Mouse (Mus musculus): Measurements from ENCODE around the gene H2-Aa. TPM values are rescaled to one million over a fixed set of nuclear protein-coding genes. Genes with fewer than 3 reads are reported as not detected.
A peak's percentile ranks its signal among the peaks of the same experiment; 100 is the strongest.

Gene H2-Aa
- total RNA-seq, 2 experiments from 2014 or later = 0.87 to 1.3 TPM

GRCm38 (mm10) chr17:34261502-34261901 is 26.1 kb downstream of the H2-Aa start:
- peak; percentile 37 to 54 for DNase-seq

- DNase-seq = no peak
These were observed 27.1 kb downstream of the H2-Aa start for GRCm38 (mm10) chr17:34260551-34260950.

GRCm38 (mm10) chr17:34257594-34258375 is 29.8 kb downstream of the H2-Aa start, which contains the start of gene H2-Ab1:
H2-Ab1 (plus strand) TSS chr17:34257689.
- DNase-seq = peak; percentile 77 to 83

- DNase-seq = no peak
These were observed 31.1 kb downstream of the H2-Aa start for GRCm38 (mm10) chr17:34256501-34256900.

GRCm38 (mm10) chr17:34251666-34252065 is 36.0 kb downstream of the H2-Aa start:
- DNase-seq = no peak

GRCm38 (mm10) chr17:34249878-34250277 is 37.7 kb downstream of the H2-Aa start:
- DNase-seq = no peak

GRCm38 (mm10) chr17:34249361-34249760 is 38.3 kb downstream of the H2-Aa start:
- DNase-seq = no peak

GRCm38 (mm10) chr17:34248764-34249163 is 38.9 kb downstream of the H2-Aa start:
- no peak for DNase-seq

- DNase-seq = no peak
These were observed 40.6 kb downstream of the H2-Aa start for GRCm38 (mm10) chr17:34247047-34247446.

GRCm38 (mm10) chr17:34244656-34245055 is 43.0 kb downstream of the H2-Aa start:
- DNase-seq = no peak

- no peak for DNase-seq
These were observed 46.7 kb downstream of the H2-Aa start for GRCm38 (mm10) chr17:34240916-34241315.

- no peak for DNase-seq
These were observed 47.3 kb downstream of the H2-Aa start for GRCm38 (mm10) chr17:34240366-34240765.

- no peak for DNase-seq
These were observed 48.0 kb downstream of the H2-Aa start for GRCm38 (mm10) chr17:34239601-34240041.

GRCm38 (mm10) chr17:34238706-34239105 is 48.9 kb downstream of the H2-Aa start, which contains the start of gene H2-Ob:
H2-Ob (plus strand) TSS chr17:34238903.
- DNase-seq = no peak

GRCm38 (mm10) chr17:34237741-34238140 is 49.9 kb downstream of the H2-Aa start:
- no peak for DNase-seq

GRCm38 (mm10) chr17:34236691-34237090 is 50.9 kb downstream of the H2-Aa start:
- no peak for DNase-seq

GRCm38 (mm10) chr17:34234926-34235325 is 52.7 kb downstream of the H2-Aa start:
- peak; percentile 64 to 66 for DNase-seq

Other genes with a start within 250 kb of the H2-Aa start
- 10 to 100 TPM; 20.3 to 21.8 TPM for gene Col11a2, start 248.4 kb downstream of the H2-Aa start, total RNA-seq (2021)
- gene H2-Oa, start 195.5 kb downstream of the H2-Aa start, total RNA-seq (2021) = under 1 TPM; 0.35 to 0.42 TPM
- 10 to 100 TPM; 26.7 to 31.7 TPM for gene H2-DMa, start 168.3 kb downstream of the H2-Aa start, total RNA-seq (2021)
- 100 to 1,000 TPM; 182 to 193 TPM for gene Brd2, start 165.2 kb downstream of the H2-Aa start, total RNA-seq (2021)
- under 1 TPM; 0.67 to 0.96 TPM for gene H2-DMb2, start 144.5 kb downstream of the H2-Aa start, total RNA-seq (2021)
- gene H2-DMb1, start 134.8 kb downstream of the H2-Aa start, total RNA-seq (2021) = 1 to 10 TPM in 1 of 2 experiments, under 1 TPM in 1; 0.95 to 1.7 TPM
- 1 to 10 TPM; 3.4 to 3.5 TPM for gene Tap1, start 100.3 kb downstream of the H2-Aa start, total RNA-seq (2021)
- gene Psmb9, start 100.1 kb downstream of the H2-Aa start, total RNA-seq (2021) = 1 to 10 TPM; 1.2 to 1.7 TPM
- gene Psmb8, start 90.1 kb downstream of the H2-Aa start, total RNA-seq (2021) = 1 to 10 TPM; 2.7 to 3.2 TPM
- 10 to 100 TPM in 1 of 2 experiments, 1 to 10 TPM in 1; 8.5 to 10.3 TPM for gene Tap2, start 84.3 kb downstream of the H2-Aa start, total RNA-seq (2021)
- gene H2-Ob, start 48.9 kb downstream of the H2-Aa start, total RNA-seq (2021) = under 1 TPM in 1 of 2 experiments, not detected in 1; 0.47 TPM
- gene H2-Ab1, start 30.1 kb downstream of the H2-Aa start, total RNA-seq (2021) = 1 to 10 TPM; 1.6 to 1.9 TPM
- gene H2-Eb1, start 18.0 kb upstream of the H2-Aa start, total RNA-seq (2021) = 1 to 10 TPM; 1.3 TPM
- not detected for gene H2-Eb2, start 37.8 kb upstream of the H2-Aa start, total RNA-seq (2021)
- under 1 TPM; 0.43 to 0.82 TPM for gene Btnl2, start 67.0 kb upstream of the H2-Aa start, total RNA-seq (2021)
- not detected for gene Btnl1, start 89.3 kb upstream of the H2-Aa start, total RNA-seq (2021)
- gene BC051142, start 111.0 kb upstream of the H2-Aa start, total RNA-seq (2021) = 1 to 10 TPM; 2.3 to 3.6 TPM
- gene Btnl4, start 189.5 kb upstream of the H2-Aa start, total RNA-seq (2021) = not detected
- not detected for gene Btnl6, start 229.5 kb upstream of the H2-Aa start, total RNA-seq (2021)

Data from layer of hippocampus, postnatal 36 days (tissue).